Mouse (Mus musculus): ENCODE measurements around the gene L1cam. TPM values are rescaled to one million over a fixed set of nuclear protein-coding genes. Genes with fewer than 3 reads are reported as not detected.

L1cam gene
- total RNA-seq (2015; ENCODE audit: low replicate concordance): 5.2 TPM in 2 replicates
- total RNA-seq (2017; ENCODE audit: low replicate concordance): 5.3 and 6.2 TPM in 2 replicates

DNA sequence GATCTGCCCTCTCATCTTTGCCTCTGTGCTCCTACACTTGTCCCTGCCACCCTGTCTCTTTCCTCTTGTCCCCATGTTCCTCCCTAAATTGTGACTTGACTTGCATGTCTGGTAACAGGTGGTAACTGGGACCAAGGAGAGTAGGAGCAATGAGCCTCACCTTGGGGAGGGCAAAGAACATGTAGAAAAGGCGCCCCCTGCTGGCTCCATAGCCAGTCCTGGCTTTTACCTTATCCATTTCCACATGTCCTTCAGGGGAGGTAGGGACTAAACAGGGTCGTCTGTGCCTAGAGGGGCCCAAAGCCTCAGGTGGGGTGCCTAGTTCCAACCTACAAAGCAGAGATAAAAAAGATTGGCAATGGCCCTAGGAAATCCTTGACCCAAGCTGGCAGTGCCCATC, at the start of gene L1cam:
Gene L1cam (minus strand): TSS at position 387 of the 400 bp plus-strand sequence.
- ATAC-seq (replicated peaks; ENCODE audit: low FRiP score, poor library complexity, severe bottlenecking): peak; percentile 59; the same call in 1 of the 2 replicates

GRCm38 (mm10) chrX:73942294-73942693, 46.4 kb upstream of the L1cam start:
- no peak for ATAC-seq (replicated peaks; ENCODE audit: low FRiP score, poor library complexity, severe bottlenecking)

- no peak for ATAC-seq (replicated peaks; ENCODE audit: low FRiP score, poor library complexity, severe bottlenecking)
Observed at GRCm38 (mm10) chrX:73941860-73942259, 46.0 kb upstream of the L1cam start.

- peak; percentile 52; the same call in 1 of the 2 replicates for ATAC-seq (replicated peaks; ENCODE audit: low FRiP score, poor library complexity, severe bottlenecking)
Observed at GRCm38 (mm10) chrX:73931871-73932270, 36.0 kb upstream of the L1cam start.

DNA sequence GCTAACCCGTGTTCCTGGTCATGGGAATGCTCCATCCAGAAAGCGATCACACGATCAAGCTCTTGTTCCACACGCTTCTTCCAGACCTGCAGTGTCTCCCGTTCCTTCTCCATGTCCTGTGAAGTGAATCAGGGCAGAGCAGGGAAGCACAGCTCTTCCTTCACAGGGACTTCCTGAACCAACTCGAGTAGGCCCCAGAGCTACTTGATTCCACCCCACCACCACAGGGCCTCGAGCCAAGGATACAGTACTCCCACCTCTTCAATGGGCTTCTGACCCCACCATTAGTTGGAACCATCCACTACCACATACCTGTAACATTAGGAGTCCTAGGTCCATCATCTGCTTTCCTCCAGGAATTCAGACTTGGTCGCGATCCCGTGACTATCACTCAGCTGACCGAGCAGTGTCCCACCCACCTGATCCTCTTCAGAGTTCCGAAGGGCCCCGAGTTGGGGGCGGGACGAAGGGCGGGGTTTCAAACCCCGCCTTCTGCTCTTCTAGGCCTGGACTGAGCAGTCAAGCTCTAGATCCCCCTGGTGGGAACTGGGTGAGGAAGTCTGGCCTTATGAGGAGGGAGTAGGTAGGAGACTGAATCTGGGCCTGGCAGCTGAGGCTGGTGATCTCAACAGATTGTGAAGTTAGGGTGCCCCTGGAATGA, 34.6 kb upstream of the L1cam start, which contains the start of gene Renbp:
Gene Renbp (minus strand): TSS at position 449 of the 661 bp plus-strand sequence.
- ATAC-seq (replicated peaks; ENCODE audit: low FRiP score, poor library complexity, severe bottlenecking): peak; percentile 41

DNA sequence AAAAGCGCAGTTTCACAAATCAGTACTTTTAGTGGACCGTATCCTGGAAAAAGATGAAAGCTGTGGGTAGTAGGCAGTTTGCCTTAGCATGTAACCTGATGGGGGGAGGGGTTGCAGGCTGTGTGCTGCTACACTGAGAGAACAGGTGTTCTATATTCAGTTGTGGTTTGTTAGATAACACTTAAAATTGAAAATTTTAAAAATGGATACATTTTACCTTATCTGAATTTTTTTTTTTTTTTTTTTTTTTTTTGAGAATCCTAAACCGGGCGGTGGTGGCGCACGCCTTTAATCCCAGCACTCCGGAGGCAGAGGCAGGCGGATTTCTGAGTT, 26.6 kb upstream of the L1cam start:
- no peak for ATAC-seq (replicated peaks; ENCODE audit: low FRiP score, poor library complexity, severe bottlenecking)

DNA sequence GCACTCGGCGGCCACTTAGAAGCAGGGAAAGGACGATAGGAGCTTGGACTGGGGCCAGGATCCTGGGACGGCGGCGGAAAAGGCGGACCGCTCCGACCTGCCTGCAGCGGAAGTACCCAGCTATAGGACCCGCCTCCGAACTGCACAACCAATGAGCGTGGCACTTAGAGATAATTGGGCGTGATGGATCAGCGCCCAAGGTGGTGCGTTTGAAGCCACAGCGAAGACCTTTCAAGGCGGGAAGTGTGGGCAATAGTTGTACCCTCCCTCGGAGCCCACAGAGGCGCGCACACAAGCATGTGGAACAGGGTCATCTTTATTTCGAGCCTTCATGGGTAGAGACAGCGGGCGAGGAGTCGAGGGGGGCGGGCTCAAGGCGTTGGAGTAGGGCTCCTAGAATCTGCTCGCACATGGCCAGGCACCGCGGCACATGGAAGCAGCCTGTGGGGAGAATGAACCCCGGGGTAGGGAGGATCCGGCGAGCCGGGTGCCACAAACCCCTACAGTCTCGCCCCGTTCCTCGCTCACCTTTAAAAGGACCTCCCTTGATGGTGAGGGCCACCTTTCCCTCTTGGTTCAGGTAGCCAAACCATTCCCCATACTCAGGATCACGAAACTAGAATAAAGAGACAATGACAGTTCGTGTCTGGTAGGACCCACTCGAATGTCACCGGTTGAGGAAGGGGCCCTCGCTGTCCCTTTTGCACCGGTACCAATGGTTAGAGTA, 26.1 kb upstream of the L1cam start, which contains the start of the genes Arhgap4 and Naa10:
Gene Arhgap4 (minus strand): TSS at position 48 of the 727 bp plus-strand sequence.
Gene Naa10 (minus strand): TSS at position 122 of the 727 bp plus-strand sequence.
- ATAC-seq (replicated peaks; ENCODE audit: low FRiP score, poor library complexity, severe bottlenecking): peak; percentile 98

- peak; percentile 15; the same call in 1 of the 2 replicates for ATAC-seq (replicated peaks; ENCODE audit: low FRiP score, poor library complexity, severe bottlenecking)
Observed at GRCm38 (mm10) chrX:73921285-73921822, 25.4 kb upstream of the L1cam start.

DNA sequence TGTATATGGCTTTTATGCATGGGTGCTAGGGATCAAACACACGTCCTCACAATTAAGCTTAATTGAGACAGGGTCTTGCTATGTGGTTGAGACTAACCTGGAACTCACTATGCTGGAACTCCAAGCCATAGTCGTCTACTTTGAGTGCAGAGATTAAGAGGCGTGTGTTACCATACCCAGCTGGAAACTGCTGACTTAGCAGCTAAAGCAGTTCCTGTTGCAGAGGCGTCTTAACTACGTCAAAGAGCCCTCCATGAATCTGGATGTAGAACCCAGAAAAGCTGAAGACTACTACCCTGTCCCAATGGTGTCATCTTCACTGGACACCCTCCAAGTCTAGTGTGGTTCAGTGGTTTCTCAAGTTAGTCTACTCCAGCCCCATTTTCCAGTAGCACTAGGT, 22.7 kb upstream of the L1cam start:
- no peak for ATAC-seq (replicated peaks; ENCODE audit: low FRiP score, poor library complexity, severe bottlenecking)

GRCm38 (mm10) chrX:73916945-73917344, 21.0 kb upstream of the L1cam start:
- no peak for ATAC-seq (replicated peaks; ENCODE audit: low FRiP score, poor library complexity, severe bottlenecking)

DNA sequence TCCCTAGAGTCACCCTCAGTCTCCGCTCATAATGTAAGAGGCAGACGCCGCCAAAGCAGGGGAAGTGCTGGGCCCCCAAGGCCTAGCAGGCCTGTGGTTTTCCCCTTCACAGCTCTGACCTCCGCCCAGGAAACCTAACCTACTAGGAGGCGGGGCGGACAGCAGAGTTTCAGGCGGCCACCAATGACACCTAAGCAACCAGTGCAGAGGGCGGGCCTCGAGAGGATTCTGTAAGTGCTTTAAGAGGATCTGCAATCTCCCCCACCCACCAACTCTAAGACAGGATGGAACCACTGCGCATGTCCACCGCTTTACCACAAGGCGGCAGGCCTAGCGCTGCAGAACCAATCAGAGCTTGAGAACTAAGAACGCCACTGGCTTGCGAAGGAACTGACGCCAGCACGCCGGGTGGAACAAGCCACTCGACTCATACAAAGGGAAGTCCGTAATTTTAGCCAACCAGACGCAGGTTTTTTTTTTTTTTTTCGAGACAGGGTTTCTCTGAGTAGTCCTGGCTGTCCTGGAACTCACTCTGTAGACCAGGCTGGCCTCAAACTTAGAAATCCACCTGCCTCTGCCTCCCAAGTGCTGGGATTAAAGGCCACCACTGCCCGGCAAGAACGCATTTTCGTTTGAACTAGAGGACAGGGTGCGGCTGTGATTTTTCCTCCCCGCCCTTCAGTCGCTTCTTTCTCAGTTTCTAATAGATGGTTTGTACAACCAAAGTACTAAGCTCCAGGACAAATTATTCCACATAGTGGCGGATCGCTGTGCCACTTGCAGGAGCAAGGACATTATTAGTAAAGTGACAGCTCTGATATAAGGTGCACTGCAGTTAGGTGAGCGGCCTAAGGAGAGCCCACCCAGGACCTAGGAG, 19.2 kb upstream of the L1cam start:
- ATAC-seq (replicated peaks; ENCODE audit: low FRiP score, poor library complexity, severe bottlenecking): peak; percentile 96

GRCm38 (mm10) chrX:73911588-73911987, 15.7 kb upstream of the L1cam start:
- no peak for ATAC-seq (replicated peaks; ENCODE audit: low FRiP score, poor library complexity, severe bottlenecking)

DNA sequence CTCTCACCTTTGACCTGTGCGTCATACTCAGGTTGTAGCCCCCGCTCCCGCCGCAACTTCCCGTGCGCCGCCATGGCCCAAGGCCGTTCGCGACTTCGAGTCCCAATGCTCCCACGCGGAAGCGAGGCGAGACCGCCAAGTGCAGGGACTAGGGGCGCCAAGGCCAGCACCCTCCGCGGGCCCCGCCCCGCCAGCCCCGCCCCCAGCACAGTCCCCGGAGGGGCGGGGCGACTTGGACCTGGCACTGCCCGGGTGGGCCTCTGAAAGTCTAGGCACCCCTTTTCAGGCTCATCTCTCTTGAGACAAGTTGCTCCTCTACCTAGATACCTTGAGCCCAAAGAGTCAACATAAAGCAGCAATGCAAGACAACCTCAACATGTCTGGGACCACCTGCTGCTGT, 15.3 kb upstream of the L1cam start:
- no peak for ATAC-seq (replicated peaks; ENCODE audit: low FRiP score, poor library complexity, severe bottlenecking)

- no peak for ATAC-seq (replicated peaks; ENCODE audit: low FRiP score, poor library complexity, severe bottlenecking)
Observed at GRCm38 (mm10) chrX:73910451-73910850, 14.5 kb upstream of the L1cam start.

DNA sequence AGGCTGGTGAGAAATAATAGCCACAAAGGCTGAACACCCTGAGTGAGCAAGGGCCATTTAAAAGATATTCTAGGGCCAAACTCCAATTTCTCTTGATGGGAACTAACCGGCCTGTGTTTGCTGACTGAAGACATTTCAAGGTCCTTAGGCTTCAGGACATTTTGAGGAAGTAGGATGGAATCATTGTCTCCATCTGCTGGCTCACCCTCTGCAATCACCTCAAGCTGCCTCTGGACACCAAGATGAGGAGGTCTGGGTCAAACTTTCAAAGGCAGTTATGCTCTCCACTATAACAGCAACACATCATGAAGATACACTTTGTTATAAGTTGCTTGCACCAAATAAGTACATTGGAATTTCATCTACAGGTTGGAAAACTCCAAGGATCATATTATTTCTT, 14.1 kb upstream of the L1cam start:
- ATAC-seq (replicated peaks; ENCODE audit: low FRiP score, poor library complexity, severe bottlenecking): no peak

GRCm38 (mm10) chrX:73897959-73898358, 2.1 kb upstream of the L1cam start:
- ATAC-seq (replicated peaks; ENCODE audit: low FRiP score, poor library complexity, severe bottlenecking): no peak

DNA sequence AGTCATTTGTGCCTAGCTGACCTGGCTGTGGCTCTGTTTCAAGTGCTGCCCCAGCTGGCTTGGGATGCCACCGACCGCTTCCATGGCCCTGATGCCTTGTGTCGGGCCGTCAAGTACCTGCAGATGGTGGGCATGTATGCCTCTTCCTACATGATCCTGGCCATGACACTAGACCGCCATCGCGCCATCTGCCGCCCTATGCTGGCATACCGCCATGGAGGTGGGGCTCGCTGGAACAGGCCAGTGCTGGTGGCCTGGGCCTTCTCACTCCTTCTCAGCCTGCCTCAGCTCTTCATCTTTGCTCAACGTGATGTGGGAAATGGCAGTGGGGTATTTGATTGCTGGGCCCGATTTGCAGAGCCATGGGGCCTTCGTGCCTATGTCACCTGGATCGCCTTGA, 3.1 kb downstream of the L1cam start:
- ATAC-seq (replicated peaks; ENCODE audit: low FRiP score, poor library complexity, severe bottlenecking): no peak

DNA sequence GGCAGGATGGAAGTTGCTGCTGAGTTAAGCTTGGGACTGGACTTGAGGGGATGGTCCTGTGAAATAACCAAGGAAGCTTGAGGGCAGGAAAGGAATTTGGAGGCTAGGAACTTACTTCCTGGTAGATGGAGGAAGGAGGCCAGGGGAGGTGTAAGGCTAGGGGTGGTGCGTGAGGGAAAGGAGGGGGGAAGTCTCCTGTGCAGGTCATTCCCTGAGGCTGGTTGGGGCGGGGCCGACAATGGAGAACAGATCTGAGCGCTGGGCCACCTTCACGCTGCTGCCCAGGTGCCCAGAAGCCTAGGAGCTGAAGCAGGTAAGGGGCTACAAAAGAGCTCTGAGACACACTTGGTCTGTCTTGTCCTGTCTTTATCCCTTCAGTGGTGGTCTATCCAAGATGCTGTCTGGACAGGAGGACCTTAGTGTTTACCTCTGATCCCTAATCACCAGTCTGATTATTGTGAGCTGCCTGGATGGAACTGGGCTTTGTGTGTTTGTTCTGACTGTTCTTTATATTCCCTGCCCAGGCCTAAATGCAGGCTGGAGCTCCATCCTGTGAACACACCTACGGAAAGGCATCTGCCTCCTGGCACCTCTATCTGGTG, 4.3 kb downstream of the L1cam start, which contains the start of gene Avpr2:
Gene Avpr2 (plus strand): TSS at position 552 of the 602 bp plus-strand sequence.
- no peak for ATAC-seq (replicated peaks; ENCODE audit: low FRiP score, poor library complexity, severe bottlenecking)

GRCm38 (mm10) chrX:73881463-73881862, 14.4 kb downstream of the L1cam start:
- no peak for ATAC-seq (replicated peaks; ENCODE audit: low FRiP score, poor library complexity, severe bottlenecking)

All from erythroblast, adult 5-6 weeks (primary cell).